Mouse (Mus musculus) kidney, postnatal 0 days (tissue): ENCODE measurements around the gene Fstl3. TPM values are rescaled to one million over a fixed set of nuclear protein-coding genes. Genes with fewer than 3 reads are reported as not detected.

Source experiments
- ATAC-seq: fragments of 200-750 bp; cut with Nextera tagmentation; replicated peaks from 2 replicates; pipeline ENCODE4 v1.8.0; 2017; ENCODE audit warnings: low read depth, moderate number of reproducible peaks, moderate TSS enrichment, moderate library complexity; ENCODE audit not compliant: low FRiP score
- DNase-seq: peaks from one replicate; pipeline ENCODE4 v3.0.0-alpha.2; 2016; ENCODE audit warnings: low spot score
- H3K27ac ChIP-seq: fragments of 300-500 bp; sonication (generic); 2 replicates; pipeline ENCODE4 v1.5.1; 2014; ENCODE audit warnings: mild to moderate bottlenecking
- H3K27me3 ChIP-seq: fragments of 300-500 bp; sonication (generic); 2 replicates; pipeline ENCODE4 v1.6.1; 2014; ENCODE audit warnings: low read length, mixed read lengths; ENCODE audit not compliant: insufficient read depth
- H3K36me3 ChIP-seq: fragments of 300-500 bp; sonication (generic); 2 replicates; pipeline ENCODE4 v1.6.1; 2014; ENCODE audit warnings: low read length, mixed read lengths; ENCODE audit not compliant: insufficient read depth
- H3K4me1 ChIP-seq: fragments of 300-500 bp; sonication (generic); replicated peaks from 2 replicates; pipeline ENCODE4 v1.6.1; 2014; ENCODE audit warnings: antibody characterized with exemption, low read length, mixed read lengths; ENCODE audit not compliant: insufficient read depth
- H3K4me2 ChIP-seq: fragments of 300-500 bp; sonication (generic); 2 replicates; pipeline ENCODE4 v1.6.1; 2014; ENCODE audit warnings: mild to moderate bottlenecking, low read length, moderate library complexity, mixed read lengths
- H3K4me3 ChIP-seq: fragments of 300-500 bp; sonication (generic); replicated peaks from 2 replicates; pipeline ENCODE4 v1.5.1; 2014; ENCODE audit warnings: low read depth, low read length
- H3K9ac ChIP-seq: fragments of 300-500 bp; sonication (generic); 2 replicates; pipeline ENCODE4 v1.6.1; 2014; ENCODE audit warnings: low read depth, low read length
- H3K9me3 ChIP-seq: fragments of 300-500 bp; sonication (generic); replicated peaks from 2 replicates; pipeline ENCODE4 v1.6.1; 2016; ENCODE audit warnings: low read length, inconsistent platforms, mixed read lengths
- CTCF ChIP-seq: IDR thresholded peaks from 2 replicates; pipeline ENCODE4 v1.5.1; 2016; ENCODE audit warnings: antibody characterized with exemption, low read depth, mild to moderate bottlenecking, moderate library complexity
- WGBS: fragments of 180-500 bp; shearing (Covaris S2); extraction: QIAGEN DNeasy Blood & Tissue Kit; methylation state at CpG from one replicate; pipeline ENCODE4 v1.1.7; 2014; 5-methylcytosine and 5-hydroxymethylcytosine counted together
- polyA plus RNA-seq: library from polyadenylated mRNA; unstranded; fragments of >200 nt; fragmentation: Nextera tagmentation; extraction: Ambion mirVana; gene quantifications from 2 replicates; pipeline ENCODE4 v1.2.1, GENCODE M21; 2015

Gene Fstl3
- polyA plus RNA-seq, 1 experiment from 2014 or later, result 32.9 TPM

GRCm38 (mm10) chr10:79781139-79781538 lies 4.1 kb downstream of the Fstl3 start:
- no peaks in the 10 kb centered on the region for H3K27me3 ChIP-seq
- H3K4me2 ChIP-seq, result peak overlapping the region; percentile 89
- H3K4me3 ChIP-seq, result peak overlapping the region; percentile 42
- H3K9me3 ChIP-seq, result no peaks in the 10 kb centered on the region
- peaks cover 21% of the 10 kb centered on the region; the same call in 1 of the 2 replicates for H3K4me1 ChIP-seq
- WGBS, result 30% methylated on average over 21 of the region's 21 CpGs
- H3K27ac ChIP-seq, result no peak overlapping the region
- no peak for TF ChIP-seq CTCF
- DNase-seq, result no peak
- no peaks in the 10 kb centered on the region for H3K36me3 ChIP-seq
- no peak overlapping the region for H3K9ac ChIP-seq
- no peak for ATAC-seq

DNA sequence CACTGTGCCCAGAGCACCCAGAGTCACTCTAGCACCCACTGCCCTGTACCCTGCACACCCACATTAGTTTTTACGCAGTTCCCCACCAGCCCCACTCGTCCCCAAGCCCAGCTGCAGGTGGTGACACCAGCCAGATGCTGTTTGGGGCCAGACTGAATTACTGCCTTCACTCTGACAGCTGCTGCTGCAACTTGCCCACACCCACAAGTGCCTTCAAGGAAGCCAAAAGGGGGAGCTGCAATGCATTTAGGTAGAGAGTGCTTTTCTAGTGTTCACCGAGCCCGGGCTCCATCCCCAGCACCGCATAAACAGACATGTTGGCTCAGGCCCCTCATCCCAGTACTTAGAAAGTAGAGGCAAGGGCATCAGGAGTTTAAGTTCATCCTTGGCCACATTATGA lies 4.9 kb downstream of the Fstl3 start:
- TF ChIP-seq CTCF, result no peak
- peaks cover 21% of the 10 kb centered on the region; the same call in 1 of the 2 replicates for H3K4me1 ChIP-seq
- DNase-seq, result no peak
- no peak overlapping the region for H3K4me3 ChIP-seq
- no peaks in the 10 kb centered on the region for H3K27me3 ChIP-seq
- 56% methylated on average over 5 of the region's 5 CpGs for WGBS
- no peak for ATAC-seq
- no peak overlapping the region for H3K4me2 ChIP-seq
- no peak overlapping the region for H3K27ac ChIP-seq
- H3K9ac ChIP-seq, result no peak overlapping the region
- no peaks in the 10 kb centered on the region for H3K36me3 ChIP-seq
- H3K9me3 ChIP-seq, result no peaks in the 10 kb centered on the region

DNA sequence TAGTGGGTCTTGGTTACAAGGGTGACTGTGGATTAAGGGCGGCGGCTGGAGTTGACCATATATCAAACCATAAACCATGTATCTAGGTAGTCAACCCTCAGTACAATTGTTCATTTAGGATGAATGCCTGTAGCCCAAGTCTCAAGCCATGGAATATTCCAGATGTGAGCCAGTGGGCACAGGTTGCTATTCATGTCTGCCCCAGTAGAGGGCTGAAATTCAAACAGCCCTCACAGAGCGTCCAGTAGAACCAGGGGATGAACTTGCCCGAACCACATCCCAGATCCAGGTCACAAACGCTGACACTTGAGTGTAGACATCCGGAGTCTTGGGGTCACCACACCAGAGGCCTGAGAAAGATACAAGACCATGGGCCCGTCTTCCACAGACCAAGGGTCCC lies 6.0 kb downstream of the Fstl3 start:
- no peak for ATAC-seq
- no peaks in the 10 kb centered on the region for H3K9me3 ChIP-seq
- 55% methylated on average over 7 of the region's 7 CpGs for WGBS
- DNase-seq, result peak; percentile 46
- no peaks in the 10 kb centered on the region for H3K36me3 ChIP-seq
- no peaks in the 10 kb centered on the region for H3K27me3 ChIP-seq
- H3K4me2 ChIP-seq, result no peak overlapping the region
- no peak overlapping the region for H3K27ac ChIP-seq
- H3K4me3 ChIP-seq, result no peak overlapping the region
- TF ChIP-seq CTCF, result peak; percentile 57
- no peak overlapping the region for H3K9ac ChIP-seq
- H3K4me1 ChIP-seq, result peaks cover 18% of the 10 kb centered on the region; the same call in 1 of the 2 replicates

- no peak for DNase-seq
- H3K9me3 ChIP-seq, result no peaks in the 10 kb centered on the region
- H3K4me1 ChIP-seq, result peaks cover 7% of the 10 kb centered on the region; the same call in 1 of the 2 replicates
- 52% methylated on average over 27 of the region's 27 CpGs for WGBS
- no peak for ATAC-seq
- no peak overlapping the region for H3K4me2 ChIP-seq
- no peak overlapping the region for H3K27ac ChIP-seq
- H3K27me3 ChIP-seq, result no peaks in the 10 kb centered on the region
- no peak overlapping the region for H3K4me3 ChIP-seq
- TF ChIP-seq CTCF, result peak; percentile 65
- no peak overlapping the region for H3K9ac ChIP-seq
- H3K36me3 ChIP-seq, result no peaks in the 10 kb centered on the region
These were observed 7.1 kb downstream of the Fstl3 start for GRCm38 (mm10) chr10:79783920-79784800.

DNA sequence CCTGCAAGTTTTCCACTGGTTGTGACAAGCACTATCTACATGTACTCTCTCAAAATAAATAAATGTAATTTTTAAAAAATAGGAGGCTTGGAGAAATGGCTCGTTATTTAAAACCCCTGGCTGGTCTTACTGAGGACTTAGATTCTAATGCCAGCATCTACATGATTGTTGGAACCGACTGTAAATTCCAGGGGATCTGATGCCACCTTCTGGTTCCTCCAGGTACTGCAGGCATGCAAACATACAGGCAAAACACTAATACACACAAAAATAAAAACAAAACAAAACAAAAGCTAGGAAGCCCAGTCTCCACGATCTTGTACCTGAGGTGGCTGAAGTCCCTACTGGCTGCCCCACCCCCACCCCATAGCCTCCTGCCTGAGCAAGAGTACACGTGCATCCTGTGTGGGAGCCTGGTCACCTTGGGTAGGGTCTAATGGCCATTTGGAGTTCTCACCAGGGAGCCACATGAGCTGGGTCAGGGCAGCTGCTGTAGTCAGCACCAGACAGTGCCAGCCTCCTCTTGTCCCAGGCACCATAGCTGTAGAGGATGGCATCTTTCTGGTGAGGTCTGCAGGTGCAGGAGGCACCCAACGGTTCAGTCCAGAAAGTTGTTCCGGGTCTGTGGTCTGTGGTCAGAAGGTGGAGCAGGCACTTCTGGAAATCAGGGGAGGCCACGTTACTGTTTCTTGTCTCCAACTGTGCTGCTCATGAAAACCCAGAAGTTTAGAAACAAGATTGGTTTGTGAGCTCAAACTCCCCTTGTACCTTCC lies 11.5 kb downstream of the Fstl3 start:
- no peak overlapping the region for H3K27ac ChIP-seq
- TF ChIP-seq CTCF, result peak; percentile 92
- no peak overlapping the region for H3K4me3 ChIP-seq
- no peaks in the 10 kb centered on the region for H3K27me3 ChIP-seq
- no peak for ATAC-seq
- H3K4me1 ChIP-seq, result 0 out of 2 replicates have a peak, but pooled peaks cover 7% of the 10 kb centered on the region
- H3K4me2 ChIP-seq, result no peak overlapping the region
- H3K9ac ChIP-seq, result no peak overlapping the region
- H3K36me3 ChIP-seq, result no peaks in the 10 kb centered on the region
- peak; percentile 85 for DNase-seq
- 32% methylated on average over 7 of the region's 7 CpGs for WGBS
- no peaks in the 10 kb centered on the region for H3K9me3 ChIP-seq

GRCm38 (mm10) chr10:79789581-79789980 lies 12.5 kb downstream of the Fstl3 start:
- H3K36me3 ChIP-seq, result no peaks in the 10 kb centered on the region
- H3K4me1 ChIP-seq, result peaks cover 8% of the 10 kb centered on the region; the same call in 1 of the 2 replicates
- H3K4me2 ChIP-seq, result no peak overlapping the region
- no peak overlapping the region for H3K9ac ChIP-seq
- no peak for ATAC-seq
- H3K27ac ChIP-seq, result no peak overlapping the region
- TF ChIP-seq CTCF, result no peak
- H3K9me3 ChIP-seq, result no peaks in the 10 kb centered on the region
- no peak for DNase-seq
- H3K27me3 ChIP-seq, result no peaks in the 10 kb centered on the region
- WGBS, result 70% methylated on average over 2 of the region's 2 CpGs
- no peak overlapping the region for H3K4me3 ChIP-seq
